Mouse (Mus musculus): ENCODE results near the gene Tnfrsf19. TPM values are rescaled to one million over a fixed set of nuclear protein-coding genes. Genes with fewer than 3 reads are reported as not detected.

Gene Tnfrsf19
- polyA plus RNA-seq, 1 experiment = 0.81 TPM

GRCm38 (mm10) chr14:60985077-60985476, 61.2 kb downstream of the Tnfrsf19 start:
- no peaks in the 10 kb centered on the region for H3K36me3 ChIP-seq (ENCODE audit: control insufficient read depth, insufficient read depth, low read length)
- TF ChIP-seq CTCF (IDR thresholded peaks at IDR 0.05; ENCODE audit: control insufficient read depth, insufficient read depth, insufficient replicate concordance, low read depth, low read length) = no peak
- TF ChIP-seq POLR2A (IDR thresholded peaks at IDR 0.05; ENCODE audit: control insufficient read depth, low read depth, low read length) = no peak
- H3K4me1 ChIP-seq (ENCODE audit: control insufficient read depth, insufficient read depth, low read length) = no peaks in the 10 kb centered on the region
- no peak overlapping the region for H3K27ac ChIP-seq (ENCODE audit: control insufficient read depth, insufficient read depth, low read depth, low read length)
- no peak overlapping the region for H3K4me3 ChIP-seq (ENCODE audit: control insufficient read depth, low read depth, low read length)
- H3K27me3 ChIP-seq (ENCODE audit: control insufficient read depth, insufficient read depth, low read length) = no peaks in the 10 kb centered on the region

GRCm38 (mm10) chr14:60984266-60984665, 62.0 kb downstream of the Tnfrsf19 start:
- Histone ChIP-seq H3K4me1 (ENCODE audit: control insufficient read depth, insufficient read depth, low read length) (no peaks in the 10 kb centered on the region), H3K4me3 (ENCODE audit: control insufficient read depth, low read depth, low read length) (no peak overlapping the region), H3K27ac (ENCODE audit: control insufficient read depth, insufficient read depth, low read depth, low read length) (no peak overlapping the region), H3K27me3 (ENCODE audit: control insufficient read depth, insufficient read depth, low read length) (no peaks in the 10 kb centered on the region), H3K36me3 (ENCODE audit: control insufficient read depth, insufficient read depth, low read length) (no peaks in the 10 kb centered on the region)
- TF ChIP-seq POLR2A (IDR thresholded peaks at IDR 0.05; ENCODE audit: control insufficient read depth, low read depth, low read length) (no peak), CTCF (IDR thresholded peaks at IDR 0.05; ENCODE audit: control insufficient read depth, insufficient read depth, insufficient replicate concordance, low read depth, low read length) (no peak)

- H3K36me3 ChIP-seq (ENCODE audit: control insufficient read depth, insufficient read depth, low read length) = no peaks in the 10 kb centered on the region
- H3K4me1 ChIP-seq (ENCODE audit: control insufficient read depth, insufficient read depth, low read length) = no peaks in the 10 kb centered on the region
- TF ChIP-seq POLR2A (IDR thresholded peaks at IDR 0.05; ENCODE audit: control insufficient read depth, low read depth, low read length) (no peak), CTCF (IDR thresholded peaks at IDR 0.05; ENCODE audit: control insufficient read depth, insufficient read depth, insufficient replicate concordance, low read depth, low read length) (no peak)
- no peak overlapping the region for H3K4me3 ChIP-seq (ENCODE audit: control insufficient read depth, low read depth, low read length)
- no peaks in the 10 kb centered on the region for H3K27me3 ChIP-seq (ENCODE audit: control insufficient read depth, insufficient read depth, low read length)
- no peak overlapping the region for H3K27ac ChIP-seq (ENCODE audit: control insufficient read depth, insufficient read depth, low read depth, low read length)
Measured at GRCm38 (mm10) chr14:60982126-60982525, 64.2 kb downstream of the Tnfrsf19 start.

- Histone ChIP-seq H3K27me3 (ENCODE audit: control insufficient read depth, insufficient read depth, low read length) (no peaks in the 10 kb centered on the region), H3K27ac (ENCODE audit: control insufficient read depth, insufficient read depth, low read depth, low read length) (no peak overlapping the region), H3K4me3 (ENCODE audit: control insufficient read depth, low read depth, low read length) (no peak overlapping the region), H3K4me1 (ENCODE audit: control insufficient read depth, insufficient read depth, low read length) (no peaks in the 10 kb centered on the region), H3K36me3 (ENCODE audit: control insufficient read depth, insufficient read depth, low read length) (no peaks in the 10 kb centered on the region)
- no peak for TF ChIP-seq POLR2A (IDR thresholded peaks at IDR 0.05; ENCODE audit: control insufficient read depth, low read depth, low read length)
- no peak for TF ChIP-seq CTCF (IDR thresholded peaks at IDR 0.05; ENCODE audit: control insufficient read depth, insufficient read depth, insufficient replicate concordance, low read depth, low read length)
Measured at GRCm38 (mm10) chr14:60980244-60980887, 65.9 kb downstream of the Tnfrsf19 start.

- no peak overlapping the region for H3K4me3 ChIP-seq (ENCODE audit: control insufficient read depth, low read depth, low read length)
- no peak overlapping the region for H3K27ac ChIP-seq (ENCODE audit: control insufficient read depth, insufficient read depth, low read depth, low read length)
- no peaks in the 10 kb centered on the region for H3K4me1 ChIP-seq (ENCODE audit: control insufficient read depth, insufficient read depth, low read length)
- no peaks in the 10 kb centered on the region for H3K27me3 ChIP-seq (ENCODE audit: control insufficient read depth, insufficient read depth, low read length)
- no peaks in the 10 kb centered on the region for H3K36me3 ChIP-seq (ENCODE audit: control insufficient read depth, insufficient read depth, low read length)
- TF ChIP-seq CTCF (IDR thresholded peaks at IDR 0.05; ENCODE audit: control insufficient read depth, insufficient read depth, insufficient replicate concordance, low read depth, low read length) (no peak), POLR2A (IDR thresholded peaks at IDR 0.05; ENCODE audit: control insufficient read depth, low read depth, low read length) (no peak)
Measured at GRCm38 (mm10) chr14:60978129-60978528, 68.2 kb downstream of the Tnfrsf19 start.

- no peaks in the 10 kb centered on the region for H3K27me3 ChIP-seq (ENCODE audit: control insufficient read depth, insufficient read depth, low read length)
- TF ChIP-seq POLR2A (IDR thresholded peaks at IDR 0.05; ENCODE audit: control insufficient read depth, low read depth, low read length) (no peak), CTCF (IDR thresholded peaks at IDR 0.05; ENCODE audit: control insufficient read depth, insufficient read depth, insufficient replicate concordance, low read depth, low read length) (no peak)
- no peak overlapping the region for H3K27ac ChIP-seq (ENCODE audit: control insufficient read depth, insufficient read depth, low read depth, low read length)
- H3K36me3 ChIP-seq (ENCODE audit: control insufficient read depth, insufficient read depth, low read length) = no peaks in the 10 kb centered on the region
- no peaks in the 10 kb centered on the region for H3K4me1 ChIP-seq (ENCODE audit: control insufficient read depth, insufficient read depth, low read length)
- H3K4me3 ChIP-seq (ENCODE audit: control insufficient read depth, low read depth, low read length) = no peak overlapping the region
Measured at GRCm38 (mm10) chr14:60976231-60976630, 70.1 kb downstream of the Tnfrsf19 start.

GRCm38 (mm10) chr14:60975736-60976135, 70.6 kb downstream of the Tnfrsf19 start:
- Histone ChIP-seq H3K27me3 (ENCODE audit: control insufficient read depth, insufficient read depth, low read length) (no peaks in the 10 kb centered on the region), H3K4me3 (ENCODE audit: control insufficient read depth, low read depth, low read length) (no peak overlapping the region), H3K36me3 (ENCODE audit: control insufficient read depth, insufficient read depth, low read length) (no peaks in the 10 kb centered on the region), H3K27ac (ENCODE audit: control insufficient read depth, insufficient read depth, low read depth, low read length) (no peak overlapping the region), H3K4me1 (ENCODE audit: control insufficient read depth, insufficient read depth, low read length) (no peaks in the 10 kb centered on the region)
- TF ChIP-seq CTCF (IDR thresholded peaks at IDR 0.05; ENCODE audit: control insufficient read depth, insufficient read depth, insufficient replicate concordance, low read depth, low read length) (no peak), POLR2A (IDR thresholded peaks at IDR 0.05; ENCODE audit: control insufficient read depth, low read depth, low read length) (no peak)
